Mouse (Mus musculus) liver, postnatal 0 days (tissue): ENCODE data around the gene Lamtor1. TPM values are rescaled to one million over a fixed set of nuclear protein-coding genes. Genes with fewer than 3 reads are reported as not detected.
"Not testable (repeated sequence)": the region's sequence is repeated elsewhere in the genome, so short reads cannot be mapped to it uniquely, and the experiment has no call there.

ENCODE experiments used
- ATAC-seq: fragments of 200-750 bp; cut with Nextera tagmentation; 2 replicates; pipeline ENCODE4 v1.8.0; 2017; ENCODE audit warnings: mild to moderate bottlenecking, moderate library complexity
- DNase-seq: peaks from one replicate; pipeline ENCODE4 v3.0.0-alpha.2; 2016
- H3K27ac ChIP-seq: fragments of 300-500 bp; sonication (generic); 2 replicates; pipeline ENCODE4 v1.5.1; 2014; ENCODE audit warnings: antibody characterized with exemption, moderate library complexity, mild to moderate bottlenecking, low read depth
- H3K27me3 ChIP-seq: fragments of 300-500 bp; sonication (generic); 2 replicates; pipeline ENCODE4 v1.6.1; 2014; ENCODE audit warnings: low read length, control low read depth, mixed read lengths; ENCODE audit not compliant: insufficient read depth
- H3K36me3 ChIP-seq: fragments of 300-500 bp; sonication (generic); replicated peaks from 2 replicates; pipeline ENCODE4 v1.6.1; 2014; ENCODE audit warnings: mild to moderate bottlenecking, control low read depth, low read length, moderate library complexity, mixed read lengths; ENCODE audit not compliant: insufficient read depth
- H3K4me1 ChIP-seq: fragments of 300-500 bp; sonication (generic); 2 replicates; pipeline ENCODE4 v1.6.1; 2014; ENCODE audit warnings: antibody characterized with exemption, mild to moderate bottlenecking, control low read depth; ENCODE audit not compliant: insufficient read depth
- H3K4me2 ChIP-seq: fragments of 300-500 bp; sonication (generic); 2 replicates; pipeline ENCODE4 v1.6.1; 2014; ENCODE audit warnings: low read depth, mild to moderate bottlenecking, low read length, moderate library complexity, mixed read lengths
- H3K4me3 ChIP-seq: fragments of 300-500 bp; sonication (generic); 2 replicates; pipeline ENCODE4 v1.5.1; 2014; ENCODE audit warnings: low read depth, low read length
- H3K9ac ChIP-seq: fragments of 300-500 bp; sonication (generic); replicated peaks from 2 replicates; pipeline ENCODE4 v1.6.1; 2014; ENCODE audit warnings: mild to moderate bottlenecking, moderate library complexity
- H3K9me3 ChIP-seq: fragments of 300-500 bp; sonication (generic); 2 replicates; pipeline ENCODE4 v1.6.1; 2016; ENCODE audit warnings: mild to moderate bottlenecking, control low read depth, low read length, mixed read lengths
- CTCF ChIP-seq: sonication (generic); IDR thresholded peaks from 2 replicates; pipeline ENCODE4 v1.5.1; 2016; ENCODE audit warnings: antibody characterized with exemption, low read depth
- EP300 ChIP-seq: IDR thresholded peaks from 2 replicates; pipeline ENCODE4 v1.6.1; 2016; ENCODE audit warnings: antibody characterized with exemption, low read depth, mild to moderate bottlenecking
- WGBS: fragments of 180-500 bp; shearing (Covaris S2); extraction: QIAGEN DNeasy Blood & Tissue Kit; methylation state at CpG from one replicate; pipeline ENCODE4 v1.1.7; 2014; ENCODE audit not compliant: insufficient replicate concordance; 5-methylcytosine and 5-hydroxymethylcytosine counted together
- polyA plus RNA-seq: library from polyadenylated mRNA; unstranded; fragments of >200 nt; fragmentation: Nextera tagmentation; extraction: Ambion mirVana; gene quantifications from 2 replicates; pipeline ENCODE4 v1.2.1, GENCODE M21; 2015

Lamtor1 gene
- polyA plus RNA-seq, 1 experiment from 2014 or later, result 62.2 TPM

DNA sequence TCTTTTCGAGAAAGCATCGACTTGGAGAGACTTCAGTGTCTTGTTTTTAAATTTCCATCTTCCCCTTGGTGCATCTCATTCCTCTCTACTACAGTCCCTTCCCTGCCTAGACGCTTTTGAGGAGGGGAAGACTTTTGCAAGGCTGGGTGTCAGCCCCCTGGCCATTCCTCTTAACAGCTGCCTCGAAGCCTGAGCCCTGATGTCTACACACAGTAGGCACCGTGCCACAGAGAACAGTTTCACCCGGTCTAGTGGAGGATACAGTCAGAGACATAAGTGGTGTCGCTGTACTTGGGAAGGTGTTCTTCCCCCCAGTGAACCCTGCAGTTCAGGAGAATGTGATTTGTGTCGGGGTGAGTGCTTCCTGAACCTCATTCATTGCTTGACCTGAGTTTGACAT, 992 bp downstream of the Lamtor1 start:
- peaks cover 10% of the 10 kb centered on the region for H3K36me3 ChIP-seq
- H3K9me3 ChIP-seq, result no peaks in the 10 kb centered on the region
- no peak for ATAC-seq
- TF ChIP-seq EP300 (no peak), CTCF (no peak)
- H3K9ac ChIP-seq, result peak overlapping the region; percentile 86
- H3K27me3 ChIP-seq, result no peaks in the 10 kb centered on the region
- 20% methylated on average over 8 of the region's 8 CpGs for WGBS
- H3K4me2 ChIP-seq, result peak overlapping the region; percentile 77
- H3K4me1 ChIP-seq, result peaks cover 33% of the 10 kb centered on the region
- peak overlapping the region; percentile 79 for H3K4me3 ChIP-seq
- DNase-seq, result no peak
- peak overlapping the region; percentile 98 for H3K27ac ChIP-seq

- DNase-seq (no peak), ATAC-seq (no peak)
- Histone ChIP-seq H3K27ac (peak overlapping the region; percentile 63), H3K36me3 (peaks cover 27% of the 10 kb centered on the region), H3K4me1 (peaks cover 33% of the 10 kb centered on the region), H3K27me3 (no peaks in the 10 kb centered on the region), H3K4me3 (no peak overlapping the region), H3K9me3 (no peaks in the 10 kb centered on the region), H3K4me2 (peak overlapping the region; percentile 77), H3K9ac (peak overlapping the region; percentile 38; the same call in 1 of the 2 replicates)
- WGBS, result 38% methylated on average over 4 of the region's 4 CpGs
- TF ChIP-seq CTCF, result peak; percentile 22; the same call in 1 of the 2 replicates
- no peak for TF ChIP-seq EP300
These were observed 2.7 kb downstream of the Lamtor1 start for GRCm38 (mm10) chr7:101908367-101908766.

- DNase-seq, result no peak
- 84% methylated on average over 4 of the region's 4 CpGs for WGBS
These were observed 4.4 kb downstream of the Lamtor1 start for GRCm38 (mm10) chr7:101910138-101910537.

GRCm38 (mm10) chr7:101911982-101912381, 6.3 kb downstream of the Lamtor1 start:
- 72% methylated on average over 3 of the region's 3 CpGs for WGBS
- Histone ChIP-seq H3K27me3 (no peaks in the 10 kb centered on the region), H3K4me3 (no peak overlapping the region), H3K4me1 (peaks cover 17% of the 10 kb centered on the region), H3K36me3 (peaks cover 44% of the 10 kb centered on the region), H3K9me3 (no peaks in the 10 kb centered on the region), H3K27ac (no peak overlapping the region), H3K9ac (no peak overlapping the region), H3K4me2 (no peak overlapping the region)
- no peak for ATAC-seq
- no peak for DNase-seq
- TF ChIP-seq EP300, result no peak
- TF ChIP-seq CTCF, result 0 out of 2 replicates have a peak, but pooled peaks have one; percentile 31

More at GRCm38 (mm10) chr7:101910138-101910537, 4.4 kb downstream of the Lamtor1 start:
- peaks cover 27% of the 10 kb centered on the region for H3K4me1 ChIP-seq
- no peak overlapping the region for H3K9ac ChIP-seq
- no peak overlapping the region for H3K4me2 ChIP-seq
- no peaks in the 10 kb centered on the region for H3K27me3 ChIP-seq
- H3K4me3 ChIP-seq, result no peak overlapping the region
- H3K27ac ChIP-seq, result no peak overlapping the region
- H3K9me3 ChIP-seq, result no peaks in the 10 kb centered on the region
- peaks cover 37% of the 10 kb centered on the region for H3K36me3 ChIP-seq
- ATAC-seq, result no peak
- no peak for TF ChIP-seq EP300
- TF ChIP-seq CTCF, result no peak

DNA sequence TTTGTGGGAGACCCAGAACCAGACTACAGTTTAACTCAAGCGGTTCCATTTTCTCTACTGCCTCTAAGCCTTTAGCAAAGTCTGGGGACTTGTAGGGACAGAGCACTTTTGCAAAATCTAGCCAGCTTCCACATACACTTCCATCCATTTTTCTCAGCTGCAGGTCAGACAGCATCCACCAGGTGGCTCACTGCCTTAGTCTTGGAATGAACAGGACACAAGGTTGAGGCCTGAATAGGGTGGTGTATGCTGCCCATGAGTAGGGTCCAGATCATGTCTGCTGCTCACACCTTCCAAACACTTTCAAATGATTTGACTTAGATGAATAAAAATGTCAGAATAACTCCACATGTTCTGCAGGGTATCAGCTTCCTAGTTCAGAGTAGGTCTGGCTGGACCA, 12.4 kb downstream of the Lamtor1 start:
- WGBS, result 22% methylated on average over 1 of the region's 1 CpGs
- no peak overlapping the region for H3K4me3 ChIP-seq
- H3K4me1 ChIP-seq, result no peaks in the 10 kb centered on the region
- H3K4me2 ChIP-seq, result no peak overlapping the region
- no peaks in the 10 kb centered on the region for H3K27me3 ChIP-seq
- peak; percentile 68 for ATAC-seq
- H3K9me3 ChIP-seq, result no peaks in the 10 kb centered on the region
- DNase-seq, result peak; percentile 76
- TF ChIP-seq CTCF (peak; percentile 92), EP300 (no peak)
- H3K9ac ChIP-seq, result no peak overlapping the region
- peaks cover 21% of the 10 kb centered on the region for H3K36me3 ChIP-seq
- H3K27ac ChIP-seq, result no peak overlapping the region

DNA sequence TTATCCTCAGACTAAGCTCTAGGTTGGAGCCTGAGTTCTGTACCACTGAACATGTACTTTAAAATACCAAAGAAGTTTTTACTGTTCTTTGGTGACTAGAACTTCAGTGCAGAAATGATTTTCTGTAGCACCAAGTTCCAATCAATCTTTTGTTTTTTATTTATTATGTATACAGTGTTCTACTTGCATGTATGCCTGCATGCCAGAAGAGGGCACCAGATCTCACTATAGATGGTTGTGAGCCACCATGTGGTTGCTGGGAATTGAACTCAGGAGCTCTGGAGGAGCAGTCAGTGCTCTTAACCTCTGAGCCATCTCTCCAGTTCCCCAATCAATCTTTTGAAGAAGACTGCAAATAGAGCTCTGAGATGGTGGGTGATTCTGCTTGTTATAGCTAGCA, 20.2 kb downstream of the Lamtor1 start:
- not testable (repeated sequence) for DNase-seq, ATAC-seq, H3K27ac ChIP-seq, H3K27me3 ChIP-seq, H3K36me3 ChIP-seq, H3K4me1 ChIP-seq, H3K4me3 ChIP-seq, H3K9me3 ChIP-seq, H3K4me2 ChIP-seq, H3K9ac ChIP-seq
- peak; percentile 34 for TF ChIP-seq CTCF

- H3K27me3 ChIP-seq, result no peaks in the 10 kb centered on the region
- H3K4me2 ChIP-seq, result no peak overlapping the region
- no peak overlapping the region for H3K4me3 ChIP-seq
- ATAC-seq, result peak; percentile 40; the same call in 1 of the 2 replicates
- 71% methylated on average over 3 of the region's 3 CpGs for WGBS
- no peaks in the 10 kb centered on the region for H3K36me3 ChIP-seq
- H3K4me1 ChIP-seq, result peaks cover 3% of the 10 kb centered on the region; the same call in 1 of the 2 replicates
- H3K9ac ChIP-seq, result no peak overlapping the region
- no peaks in the 10 kb centered on the region for H3K9me3 ChIP-seq
- TF ChIP-seq EP300 (no peak), CTCF (no peak)
- no peak for DNase-seq
- H3K27ac ChIP-seq, result no peak overlapping the region
These were observed 22.4 kb downstream of the Lamtor1 start for GRCm38 (mm10) chr7:101928093-101928492.
